Mouse (Mus musculus) kidney, postnatal 10 days (tissue): ENCODE results near the gene Map1lc3b.

Source experiments
- DNase-seq: peaks from one replicate; pipeline ENCODE4 v3.0.0; 2021; ENCODE audit warnings: mixed read lengths

Map1lc3b gene

DNA sequence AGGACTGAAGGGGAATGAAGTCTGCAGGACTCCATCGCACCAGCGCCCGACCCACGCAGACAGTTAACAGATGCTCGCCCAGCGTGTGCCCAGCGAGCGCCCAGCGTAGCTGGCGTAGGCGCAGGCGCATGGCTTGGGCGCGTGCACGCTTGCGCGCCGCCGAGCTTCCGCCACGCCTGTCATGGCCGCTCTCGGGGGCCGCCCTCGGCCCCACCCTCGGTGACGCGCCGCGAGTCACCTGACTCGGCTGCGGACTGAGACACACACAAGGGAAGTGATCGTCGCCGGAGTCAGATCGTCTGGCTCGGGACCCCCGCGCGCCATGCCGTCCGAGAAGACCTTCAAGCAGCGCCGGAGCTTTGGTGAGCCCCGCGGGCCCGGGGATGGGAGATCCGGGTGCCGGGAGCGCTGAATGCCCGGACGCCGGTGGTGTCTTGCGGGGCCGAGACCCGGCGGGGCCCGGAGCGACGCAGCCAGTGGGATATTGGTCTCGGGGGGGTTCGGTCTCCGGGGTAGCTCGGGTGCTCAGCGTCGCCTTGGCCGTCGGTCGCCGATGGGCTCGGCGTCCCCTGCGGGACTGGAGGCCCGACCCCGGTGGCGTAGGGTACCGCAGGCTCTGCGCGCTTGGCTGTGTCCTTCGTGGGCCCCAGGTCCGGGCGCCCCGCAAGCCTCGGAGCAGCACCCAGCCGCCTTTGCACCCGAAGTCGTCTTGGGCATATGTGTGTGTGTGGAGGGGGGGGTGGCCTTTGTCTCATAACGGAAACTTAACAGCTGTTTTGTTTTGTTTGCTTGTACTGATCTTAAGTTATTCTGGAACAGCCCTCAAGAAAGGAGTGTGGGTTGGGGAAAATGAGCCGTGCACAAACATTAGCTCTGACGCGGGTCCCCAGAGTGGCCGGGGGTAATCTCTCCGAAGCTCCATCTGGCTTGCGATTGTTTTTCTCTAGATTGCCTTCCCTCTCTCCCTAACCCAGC, at the start of gene Map1lc3b:
Gene Map1lc3b, plus strand, starts transcription at position 159 of the 975 bp plus-strand sequence.
- peak; percentile 96 for DNase-seq

- no peak for DNase-seq
Measured at GRCm38 (mm10) chr8:121541862-121542261, 48.3 kb upstream of the Map1lc3b start.

DNA sequence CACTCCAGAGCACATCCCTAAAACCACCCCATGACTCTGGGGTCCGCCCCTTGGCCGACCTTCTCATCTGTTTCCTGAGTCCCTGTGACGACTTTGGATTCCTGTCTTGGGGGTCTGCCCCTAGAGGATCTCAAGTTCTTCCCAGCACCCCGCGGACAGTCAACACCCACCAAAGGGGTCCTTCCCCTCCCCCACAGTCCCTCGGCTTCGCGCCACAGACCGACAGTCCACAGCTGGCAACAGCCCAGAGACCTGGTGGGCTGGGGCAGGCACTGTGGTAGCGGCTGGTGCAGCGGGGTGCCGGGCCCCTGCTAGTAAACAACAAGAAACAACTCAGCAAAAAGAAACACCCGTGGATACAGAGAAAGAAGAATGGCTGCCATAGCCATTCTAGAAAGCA, 47.3 kb upstream of the Map1lc3b start:
- no peak for DNase-seq

DNA sequence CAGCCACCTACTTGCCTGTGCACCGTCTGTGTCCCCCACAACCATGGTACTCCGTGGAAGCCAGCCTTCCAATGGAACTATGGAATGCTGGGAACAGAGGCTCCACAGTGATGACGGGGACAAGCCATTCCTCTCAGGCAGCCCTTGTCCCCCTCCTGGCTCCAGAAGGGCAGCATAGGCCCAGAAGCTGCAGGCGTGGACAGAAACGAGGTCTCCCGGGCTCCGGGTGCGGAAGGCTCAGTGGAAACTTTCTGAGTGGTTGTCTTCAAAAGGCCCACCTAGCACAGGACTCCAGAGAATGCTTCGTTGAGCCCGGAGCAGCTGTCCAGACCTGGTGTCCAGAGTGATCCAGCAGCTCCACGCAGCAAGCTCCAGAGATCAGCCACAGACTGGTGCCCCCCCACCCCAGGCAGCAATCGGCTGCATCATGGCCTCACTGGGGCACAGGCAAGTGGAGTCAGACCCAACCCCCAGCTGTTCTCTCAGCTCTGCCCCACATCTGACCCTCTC, 45.8 kb upstream of the Map1lc3b start, which contains the start of gene 1700018B08Rik:
Gene 1700018B08Rik, minus strand, starts transcription at position 45 of the 510 bp plus-strand sequence.
- DNase-seq, result no peak

DNA sequence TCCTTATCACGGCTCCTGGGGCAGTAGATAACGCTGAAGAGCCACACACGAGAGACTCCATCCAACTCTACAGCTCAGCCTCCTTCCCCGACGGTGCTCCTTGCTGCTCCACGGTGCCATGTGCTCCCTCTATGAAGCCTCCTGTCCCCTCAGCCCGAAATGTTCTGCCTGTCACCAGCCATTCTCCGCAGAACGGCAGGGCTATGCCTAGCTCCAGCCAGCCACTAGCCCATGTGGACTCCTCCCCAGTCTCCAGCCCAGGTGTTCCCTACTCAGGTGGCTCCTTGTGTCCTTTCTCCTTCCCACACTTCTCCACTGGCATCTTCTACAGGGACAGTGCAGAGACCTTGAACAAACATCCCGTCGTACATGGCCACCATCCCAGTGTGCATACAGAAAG, 45.2 kb upstream of the Map1lc3b start:
- no peak for DNase-seq

- DNase-seq, result peak; percentile 86
Measured at GRCm38 (mm10) chr8:121547132-121547531, 43.0 kb upstream of the Map1lc3b start.

- DNase-seq, result no peak
Measured at GRCm38 (mm10) chr8:121550056-121550455, 40.1 kb upstream of the Map1lc3b start.

DNA sequence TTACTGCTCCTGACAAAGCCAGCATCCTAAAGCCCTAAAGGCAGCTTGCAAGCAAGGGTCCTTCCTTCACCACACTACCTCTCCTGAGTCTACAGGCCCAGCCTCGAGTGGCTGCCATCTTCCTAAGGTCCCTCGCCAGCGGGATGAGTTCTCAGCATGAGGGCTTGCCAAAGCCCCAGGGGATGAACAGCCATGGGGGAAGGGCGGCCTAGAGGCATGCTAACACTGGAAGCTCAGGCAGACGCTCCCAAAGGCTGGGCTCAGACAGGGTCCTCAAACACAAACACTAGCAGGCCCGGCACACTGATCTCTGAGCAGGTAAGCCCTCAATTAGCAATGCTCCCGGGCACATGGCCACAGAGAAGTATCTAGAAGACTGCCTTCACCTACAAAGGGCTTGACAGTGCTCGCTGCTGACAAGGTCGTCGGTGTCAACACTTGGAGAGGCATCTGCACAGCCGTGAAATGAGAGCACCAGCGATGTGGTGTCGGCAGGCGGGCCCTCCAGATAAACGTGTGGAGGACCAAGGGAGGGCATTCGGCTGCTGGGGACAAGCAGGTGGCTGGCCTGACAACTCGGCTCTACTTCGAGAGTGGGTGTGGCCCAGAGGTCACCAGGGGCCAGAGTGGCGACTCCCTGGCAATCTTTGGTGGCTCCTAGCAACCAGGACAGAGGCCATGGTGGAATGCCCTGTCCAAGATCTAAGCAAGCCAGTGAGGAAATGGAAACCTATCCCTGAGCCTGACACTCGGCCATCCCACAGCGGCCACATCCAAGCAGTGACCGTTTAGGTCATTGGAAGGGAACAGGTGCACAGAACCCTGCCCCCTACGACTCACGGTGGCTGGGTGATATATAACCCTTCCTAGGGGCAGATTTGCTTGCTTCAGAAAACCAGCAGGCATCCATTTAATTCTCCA, 38.8 kb upstream of the Map1lc3b start:
- DNase-seq, result no peak

DNA sequence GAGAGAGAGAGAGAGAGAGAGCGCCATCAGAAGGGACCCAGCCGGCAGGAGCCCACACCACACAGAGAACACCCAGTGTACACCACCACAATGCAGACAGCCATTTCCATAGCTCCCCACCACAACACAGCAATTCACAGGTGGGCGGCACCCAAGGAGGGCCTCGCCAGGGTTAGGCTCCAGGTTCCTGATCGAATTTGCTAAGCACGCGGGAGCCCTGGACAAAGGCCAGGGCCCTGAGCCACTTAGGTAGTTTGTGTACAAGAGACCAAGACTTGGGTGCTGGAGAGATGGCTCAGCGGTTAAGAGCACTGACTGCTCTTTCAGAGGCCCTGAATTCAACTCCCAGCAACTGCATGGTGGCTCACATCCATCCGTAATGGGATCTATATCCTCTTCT, 37.7 kb upstream of the Map1lc3b start:
- DNase-seq, result no peak

DNA sequence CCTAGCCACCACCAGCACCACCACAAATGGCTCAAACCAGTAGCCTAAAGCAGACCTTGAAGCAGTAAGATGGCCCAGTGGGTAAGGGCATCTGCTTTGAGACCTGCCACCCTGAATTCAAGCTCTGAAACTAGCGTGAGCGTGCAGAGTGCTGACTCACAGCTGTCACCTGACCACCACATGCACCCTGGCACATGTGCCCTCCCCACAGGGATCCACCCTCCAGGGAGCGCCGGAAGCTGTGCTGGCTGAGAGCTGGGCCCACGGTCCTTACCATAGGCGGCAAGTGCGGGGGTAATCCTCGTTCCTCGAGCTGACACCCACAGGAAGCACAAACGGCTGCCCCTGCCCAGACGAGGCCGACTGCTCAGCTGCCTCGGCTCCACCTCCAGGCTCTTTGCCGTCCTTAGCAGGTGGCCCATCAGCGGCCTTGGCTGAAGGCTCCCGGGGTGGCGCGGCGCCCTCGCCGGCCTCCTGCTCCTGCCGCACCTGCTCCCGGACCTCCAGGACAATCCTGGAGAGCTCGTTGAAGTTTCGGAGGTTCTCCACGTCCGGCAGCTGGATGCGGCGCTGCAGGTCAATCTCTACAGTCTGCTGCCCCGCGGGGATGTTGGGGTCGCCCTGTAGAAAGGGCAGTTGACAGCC, 36.2 kb upstream of the Map1lc3b start:
- no peak for DNase-seq

DNA sequence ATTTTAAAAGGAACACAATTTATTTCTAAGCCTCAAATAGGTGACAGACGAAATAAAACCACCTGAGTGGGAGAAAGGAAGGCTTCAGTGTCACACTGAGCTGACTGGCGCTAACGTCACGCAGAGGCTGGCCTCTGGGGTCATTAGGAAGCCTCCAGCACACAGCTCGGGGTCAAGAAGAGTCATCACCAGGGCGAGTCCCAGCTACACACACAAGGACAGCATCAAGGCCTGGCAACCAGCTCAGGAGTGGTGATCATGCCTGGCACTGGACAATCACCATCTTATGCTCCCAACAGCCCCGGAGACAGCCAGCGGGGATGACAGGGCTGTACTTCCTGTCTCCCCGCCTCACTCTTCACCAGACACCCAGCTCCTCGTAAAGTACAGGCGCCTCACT, 32.4 kb upstream of the Map1lc3b start:
- no peak for DNase-seq

- DNase-seq, result no peak
Measured at GRCm38 (mm10) chr8:121558538-121558937, 31.6 kb upstream of the Map1lc3b start.

- no peak for DNase-seq
Measured at GRCm38 (mm10) chr8:121559801-121560200, 30.4 kb upstream of the Map1lc3b start.

DNA sequence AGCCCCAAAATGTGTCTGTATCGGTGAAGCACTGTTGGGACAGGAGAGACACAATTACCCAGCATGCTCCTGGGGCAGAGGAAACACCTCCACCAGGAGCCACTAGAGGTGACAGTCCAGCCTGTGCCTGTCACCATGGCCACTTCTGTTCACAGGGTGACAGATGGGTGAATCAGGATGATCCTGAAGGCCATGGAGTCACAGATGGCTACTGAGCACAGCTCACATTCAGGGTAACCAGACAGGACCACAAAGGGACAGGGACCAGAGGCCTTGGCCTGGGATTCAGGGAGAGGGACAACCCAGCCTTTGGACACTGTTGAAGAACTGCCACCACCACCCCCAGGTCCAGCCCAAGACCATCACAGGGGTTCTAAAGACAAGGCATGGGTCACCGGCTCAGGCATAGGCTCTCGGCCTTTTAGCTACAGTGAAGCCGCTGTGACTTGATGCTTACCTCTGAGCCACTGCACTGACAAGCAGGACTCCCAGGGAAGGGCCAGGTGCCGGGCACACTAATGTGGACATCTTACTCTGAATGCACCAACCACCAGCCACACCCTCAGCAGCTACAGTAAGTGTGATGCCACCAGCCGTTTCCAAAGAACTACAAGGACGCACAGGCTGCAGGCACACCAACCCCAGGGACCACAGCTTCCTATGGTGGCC, 29.6 kb upstream of the Map1lc3b start:
- DNase-seq, result no peak

GRCm38 (mm10) chr8:121561636-121562345, 28.4 kb upstream of the Map1lc3b start:
- DNase-seq, result peak; percentile 63

DNA sequence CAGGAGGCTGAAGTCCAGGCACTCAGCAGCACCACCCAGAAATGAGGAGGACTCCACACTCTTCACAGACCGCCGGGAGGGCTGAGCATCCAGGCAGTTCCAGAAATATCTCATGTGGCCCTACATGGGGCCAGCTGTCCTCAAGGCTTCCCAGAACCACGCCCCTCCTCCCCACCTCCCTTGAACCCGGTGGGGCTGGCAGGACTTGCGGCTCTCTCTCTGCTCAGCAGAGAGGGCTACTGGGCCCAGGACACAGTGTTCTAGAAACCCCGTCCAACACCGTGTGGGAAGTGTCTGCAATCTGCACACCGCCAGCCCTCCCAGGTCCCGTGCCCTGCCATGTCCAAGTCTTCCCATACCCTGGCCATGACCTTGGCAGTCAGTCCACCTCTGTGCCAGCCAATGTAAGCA, 27.2 kb upstream of the Map1lc3b start:
- DNase-seq, result no peak

DNA sequence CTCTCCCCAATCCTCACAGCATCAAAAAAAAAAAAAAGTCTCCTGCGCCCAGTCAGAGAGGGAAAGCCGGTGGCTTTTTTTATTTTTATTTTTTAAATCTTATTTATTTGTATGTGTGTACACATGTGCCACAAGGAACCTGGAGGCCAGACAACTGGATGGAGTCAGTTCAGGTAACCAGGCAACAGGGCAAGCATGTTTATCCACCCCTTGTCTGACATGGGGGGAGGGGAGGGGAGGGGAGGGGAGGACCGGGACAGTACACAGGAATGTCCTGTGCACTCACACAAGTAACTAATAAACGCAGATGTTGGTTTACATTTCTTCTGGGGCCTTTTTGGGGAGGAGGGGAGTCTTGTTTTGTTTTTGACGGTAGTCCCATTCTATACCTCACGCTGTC, 26.5 kb upstream of the Map1lc3b start:
- no peak for DNase-seq

GRCm38 (mm10) chr8:121568321-121568720, 21.8 kb upstream of the Map1lc3b start:
- no peak for DNase-seq

- DNase-seq, result no peak
Measured at GRCm38 (mm10) chr8:121570335-121570734, 19.8 kb upstream of the Map1lc3b start.

DNA sequence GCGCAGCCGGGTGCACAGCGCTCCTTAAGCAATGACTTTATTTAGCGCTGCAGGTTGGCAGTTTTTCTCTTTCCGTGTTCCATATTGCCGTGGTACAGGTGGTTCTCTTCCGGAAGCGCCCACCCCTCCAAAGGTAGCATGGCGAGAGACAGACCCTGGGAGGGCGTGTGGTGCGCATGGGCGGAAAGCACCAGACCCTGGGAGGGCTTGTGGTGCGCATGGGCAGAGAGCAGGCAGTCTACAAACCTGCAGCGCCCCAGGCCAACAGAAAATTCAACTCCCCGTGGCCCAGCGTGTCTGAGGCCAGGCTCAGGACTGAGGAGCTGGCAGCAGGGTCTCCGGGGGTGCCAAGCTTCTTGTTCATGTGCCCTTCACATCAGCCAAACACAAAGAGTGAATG, 19.4 kb upstream of the Map1lc3b start:
- no peak for DNase-seq

DNA sequence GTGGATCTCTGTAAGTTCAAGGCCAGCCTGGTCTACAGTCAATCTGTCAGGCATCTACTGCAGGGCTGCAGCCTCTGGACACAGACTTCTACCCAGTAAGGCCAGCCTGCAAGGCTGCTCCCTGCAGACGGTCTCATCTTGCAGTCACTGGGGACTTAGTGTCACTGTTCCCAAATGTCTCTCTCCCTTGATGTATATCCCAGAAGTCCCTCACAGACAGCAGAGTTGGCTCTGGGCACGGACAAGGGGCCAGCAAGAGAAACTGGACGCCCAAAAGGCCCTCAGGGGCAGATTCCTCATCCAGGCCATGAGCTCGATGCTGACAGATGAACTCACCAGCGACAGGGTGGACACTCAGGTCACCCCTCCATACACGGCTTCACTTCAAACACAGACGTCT, 18.0 kb upstream of the Map1lc3b start:
- no peak for DNase-seq
